Comparison of ENCODE assay signal across 8 mouse cellular contexts in genomic region chr7:64326892-64327291, GRCm38 (mm10). TPM values are rescaled to one million over a fixed set of nuclear protein-coding genes. Genes with fewer than 3 reads are reported as not detected.
DNase-seq lines count a peak whose midpoint lies in the region; ATAC-seq lines count a peak whose summit lies in the region.

No protein-coding gene starts in this region.

- peak; percentile 97 for ATAC-seq in inflammation-experienced regulatory T-cells, adult 6 months

- DNase-seq in WW6 (ENCODE audit: low read depth, low spot score) = peak; percentile 40
- peak; percentile 91 to 95 for DNase-seq in cerebellum, postnatal 14 days
- peak; percentile 84 to 86 for DNase-seq in frontal cortex, postnatal 25 days (ENCODE audit: low spot score in 2 of 2)
- peak; percentile 46 to 89 for DNase-seq in left cerebral cortex, adult 8-10 months (ENCODE audit: low spot score in 2 of 2)
- DNase-seq in mesoderm, embryonic 11.5 days (ENCODE audit: low read depth, low spot score) = peak; percentile 75
- peak; percentile 81 for DNase-seq in right cerebral cortex, postnatal 14 days
- DNase-seq in urinary bladder, postnatal 14 days (ENCODE audit: low spot score) = peak; percentile 83

RNA-seq across cellular contexts. Expression of gene Mtmr10, which starts 39.4 kb away (rescaled TPM):
- 1 to 10 TPM; 4.5 to 5.8 (median 5.6) TPM for polyA plus RNA-seq in inflammation-experienced regulatory T-cells, adult 6 months (2017; shearing (Covaris generic))
- 10 to 100 TPM; 17.7 to 23.7 (median 19.9) TPM for total RNA-seq in left cerebral cortex, adult 8-10 months (2022)

RNA-seq across cellular contexts. Expression of gene Fan1, which starts 47.0 kb away (rescaled TPM):
- 1 to 10 TPM; 2.9 to 5.4 (median 4.3) TPM for polyA plus RNA-seq in inflammation-experienced regulatory T-cells, adult 6 months (2017; shearing (Covaris generic))
- 10 to 100 TPM; 13.0 to 13.6 (median 13.3) TPM for total RNA-seq in left cerebral cortex, adult 8-10 months (2022)

Comparison
In these comparisons a context has a peak if more than half of its experiments do, and no peak if none do; other contexts are left out.
1. Peak in every context shown above with its lines: DNase-seq and ATAC-seq.
2. DNase-seq: peak in every context shown above with its lines; median percentile 93 in cerebellum, postnatal 14 days; 85 in frontal cortex, postnatal 25 days; 83 in urinary bladder, postnatal 14 days; 81 in right cerebral cortex, postnatal 14 days; 75 in mesoderm, embryonic 11.5 days; 68 in left cerebral cortex, adult 8-10 months; 40 in WW6.